Mouse (Mus musculus): ENCODE measurements at regions not wholly inside any gene's neighbourhood (a gene's known extent, or its start where the extent isn't known, plus 50 kb on each side); places are given as distances from the start of the nearest gene placed in this dataset.
A peak's percentile ranks its signal among the peaks of the same experiment; 100 is the strongest.

DNA sequence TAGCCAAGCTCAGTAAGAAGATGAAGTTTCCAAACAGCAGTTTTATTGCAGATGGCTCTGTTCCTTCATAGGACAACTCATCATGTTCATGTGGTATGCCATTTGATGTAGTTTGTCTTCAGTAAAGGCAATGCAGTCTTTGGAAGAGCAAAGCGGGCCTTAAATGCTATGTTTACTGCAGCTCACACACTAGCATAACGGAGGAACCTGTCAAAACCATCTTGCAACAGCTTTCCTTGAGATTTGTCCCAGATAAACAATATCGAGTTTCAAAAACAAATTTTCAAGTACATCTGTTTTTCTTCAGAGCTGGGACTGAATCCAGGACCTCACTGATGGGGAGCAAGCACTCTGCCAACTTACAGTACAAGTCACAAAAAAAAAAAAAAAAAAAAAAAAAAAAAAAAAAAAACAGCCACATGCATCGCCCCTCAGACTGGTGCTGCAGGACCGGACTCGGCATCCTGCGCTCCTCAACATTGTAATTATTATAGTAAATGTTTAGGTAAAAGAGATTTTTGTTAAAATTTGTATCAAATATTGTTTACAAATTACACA is 1023.4 kb upstream of the Lingo2 start:
- DNase-seq (ENCODE audit: low read depth, low spot score), result peak; percentile 45
